Mouse (Mus musculus): ENCODE results near the gene Gm20503. TPM values are rescaled to one million over a fixed set of nuclear protein-coding genes. Genes with fewer than 3 reads are reported as not detected.

The Gm20503 gene
- polyA plus RNA-seq (2012; rRNA removed) = not detected in 2 replicates

GRCm38 (mm10) chr4:59002948-59003805 is at the start of gene Gm20503:
Gene Gm20503 (plus strand): TSS chr4:59003210.

GRCm38 (mm10) chr4:58986540-58987190 is 16.3 kb upstream of the Gm20503 start, which contains the start of gene Ptgr1:
Gene Ptgr1 (minus strand): TSS chr4:58987119.

GRCm38 (mm10) chr4:58994762-58995161 is 8.2 kb upstream of the Gm20503 start, which contains the start of gene Dnajc25:
Gene Dnajc25 (plus strand): TSS chr4:58995062.

GRCm38 (mm10) chr4:59034918-59035785 is 32.1 kb downstream of the Gm20503 start, which contains the start of gene Gng10:
Gene Gng10 (plus strand): TSS chr4:59035088.

Other genes with a start within 250 kb of the Gm20503 start
- 0.39 and 0.40 TPM in 2 replicates for gene Olfr267, start 215.5 kb upstream of the Gm20503 start, polyA plus RNA-seq (2012; rRNA removed)
- gene Ecpas, start 90.5 kb upstream of the Gm20503 start, polyA plus RNA-seq (2012; rRNA removed) = 29.2 and 31.7 TPM in 2 replicates
- 4.9 and 5.4 TPM in 2 replicates for gene Zkscan16, start 59.6 kb upstream of the Gm20503 start, polyA plus RNA-seq (2012; rRNA removed)
- gene Ptgr1, start 16.1 kb upstream of the Gm20503 start, polyA plus RNA-seq (2012; rRNA removed) = 2.7 and 4.0 TPM in 2 replicates
- 4.5 and 4.6 TPM in 2 replicates for gene Dnajc25, start 8.1 kb upstream of the Gm20503 start, polyA plus RNA-seq (2012; rRNA removed)
- 105 and 111 TPM in 2 replicates for gene Gng10, start 31.9 kb downstream of the Gm20503 start, polyA plus RNA-seq (2012; rRNA removed)
- not detected in 2 replicates for gene AI481877, start 135.8 kb downstream of the Gm20503 start, polyA plus RNA-seq (2012; rRNA removed)
- gene Ugcg, start 186.0 kb downstream of the Gm20503 start, polyA plus RNA-seq (2012; rRNA removed) = 66.3 and 66.9 TPM in 2 replicates